Mouse (Mus musculus) natural killer cell, adult 2 months (primary cell): ENCODE data around the gene Calr.
A peak's percentile ranks its signal among the peaks of the same experiment; 100 is the strongest.
"Not testable (repeated sequence)": the region's sequence is repeated elsewhere in the genome, so short reads cannot be mapped to it uniquely, and the experiment has no call there.

ENCODE experiments used
- DNase-seq, 2 experiments: peaks; one replicate each; pipeline ENCODE4 v3.0.0; 2022; ENCODE audit warnings: low spot score in 2 of 2

The Calr gene

DNA sequence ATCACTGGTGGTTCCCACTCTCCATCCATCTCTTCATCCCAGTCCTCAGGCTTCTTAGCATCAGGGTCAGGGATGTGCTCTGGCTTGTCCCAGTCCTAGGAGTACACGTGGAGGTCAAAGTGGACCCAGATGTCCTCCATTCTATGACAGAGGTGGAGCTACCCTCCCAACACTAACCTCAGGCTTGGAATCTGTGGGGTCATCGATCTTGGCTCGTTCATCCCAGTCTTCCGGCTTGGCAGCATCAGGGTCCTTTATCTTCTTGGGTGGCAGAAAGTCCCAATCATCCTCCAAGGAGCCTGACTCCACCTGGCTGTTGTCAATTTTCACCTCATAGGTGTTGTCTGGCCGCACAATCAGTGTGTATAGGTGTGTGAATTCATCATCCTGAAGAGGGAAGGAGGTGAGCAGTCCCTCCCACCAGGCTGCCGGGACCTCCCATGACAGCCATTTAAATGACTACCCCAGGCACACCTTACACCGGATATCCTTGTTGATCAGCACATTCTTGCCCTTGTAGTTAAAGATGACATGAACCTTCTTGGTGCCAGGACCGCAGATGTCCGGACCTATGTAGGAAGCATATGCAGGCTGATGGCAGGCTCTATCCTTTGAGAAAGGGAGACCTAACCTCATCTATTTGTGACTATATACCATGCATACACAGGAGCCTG is 2.2 kb downstream of the Calr start:
- no peak for DNase-seq

DNA sequence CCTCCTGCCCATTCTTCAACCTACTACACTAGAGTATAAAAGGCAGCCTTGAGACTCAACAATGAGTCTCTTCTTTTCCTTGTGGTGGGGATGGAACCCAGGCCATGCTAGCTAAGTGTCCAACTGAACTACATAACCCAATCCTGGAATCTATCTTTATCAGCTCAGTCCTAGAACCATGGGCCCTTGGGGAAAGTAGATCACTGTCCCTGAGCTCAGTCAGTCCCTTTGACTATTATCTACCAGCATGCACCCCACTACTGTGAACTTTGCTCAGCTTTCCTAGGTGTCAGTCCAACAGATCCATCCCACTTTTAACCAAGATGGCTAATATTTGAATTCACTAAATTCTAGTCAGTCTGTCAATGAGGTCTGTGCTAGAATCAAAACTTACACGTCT is 5.2 kb downstream of the Calr start:
- no peak for DNase-seq

DNA sequence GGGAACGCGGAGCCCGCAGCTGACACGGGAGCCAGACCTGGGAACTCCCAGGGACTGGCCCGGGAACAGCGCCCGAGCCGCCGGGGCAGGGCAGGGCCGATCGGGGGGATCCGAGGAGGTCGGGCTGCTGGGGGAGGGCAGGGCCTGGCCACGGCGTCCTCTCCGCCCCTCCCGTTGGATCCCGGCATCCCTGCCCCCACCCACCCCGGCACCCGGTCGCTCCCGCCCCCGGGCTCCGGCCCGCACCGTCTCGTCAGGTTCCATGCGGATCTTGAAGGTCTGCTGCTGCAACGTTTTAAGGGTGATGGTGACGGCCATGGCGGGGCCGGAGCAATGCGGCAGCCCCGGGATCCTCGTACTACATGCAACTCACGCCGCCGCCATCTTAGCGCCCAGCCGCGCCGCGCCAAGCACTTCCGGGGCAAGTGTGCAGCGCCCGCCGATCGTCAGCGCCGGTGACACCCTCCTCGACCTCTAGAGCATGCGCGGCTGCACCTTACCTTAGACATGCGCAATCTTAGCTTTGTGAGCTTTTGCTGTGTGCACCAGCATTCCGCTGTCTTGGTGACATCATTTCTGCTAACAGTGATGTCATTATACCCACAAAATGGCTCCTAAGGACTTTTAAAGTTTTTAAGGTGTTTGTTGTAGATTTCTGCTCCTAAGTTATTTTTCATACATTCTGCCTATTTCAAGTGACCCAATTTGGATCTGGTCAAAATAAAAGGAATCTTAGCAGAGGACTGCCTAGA is 6.3 kb downstream of the Calr start, which contains the start of gene Rad23a:
Gene Rad23a, minus strand, starts transcription at position 418 of the 752 bp plus-strand sequence.
- peak; percentile 92 to 93 for DNase-seq

DNA sequence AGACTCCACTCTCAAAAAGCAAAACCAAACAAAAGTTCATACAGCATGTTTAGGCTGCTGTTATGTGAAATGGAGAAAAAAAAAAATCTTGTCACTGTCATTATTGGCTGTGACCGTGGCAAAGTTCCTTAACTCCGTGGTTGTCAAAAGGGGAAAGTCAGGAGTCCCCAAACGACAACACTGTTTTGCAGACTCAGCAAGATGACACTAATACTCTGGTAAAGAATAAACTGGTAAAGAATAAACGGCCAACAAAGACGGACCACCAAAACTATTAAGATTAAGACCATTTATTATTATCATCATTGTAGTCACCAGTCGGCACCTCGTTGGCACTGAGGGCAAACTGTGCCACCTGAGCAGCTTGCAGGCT is 6.9 kb downstream of the Calr start:
- DNase-seq: no peak

DNA sequence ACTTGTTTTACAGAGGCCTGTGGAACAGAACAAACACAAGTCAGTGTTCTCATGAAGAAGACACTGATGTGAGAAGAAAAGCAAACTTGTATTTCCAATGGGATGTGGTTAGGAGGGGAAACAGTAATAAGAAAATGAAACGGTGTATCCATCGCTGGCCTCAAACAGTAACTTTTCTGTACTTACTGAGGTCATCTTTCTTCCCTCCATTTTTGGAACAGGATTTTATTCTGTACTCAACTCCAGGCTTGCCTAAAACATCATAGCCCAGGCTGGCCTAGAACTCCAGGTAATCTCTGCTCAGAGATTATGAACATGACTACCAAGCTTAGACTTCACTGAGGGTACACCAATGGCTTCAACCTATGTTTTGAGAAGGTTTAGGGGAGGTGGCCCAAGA is 7.3 kb downstream of the Calr start:
- no peak for DNase-seq

DNA sequence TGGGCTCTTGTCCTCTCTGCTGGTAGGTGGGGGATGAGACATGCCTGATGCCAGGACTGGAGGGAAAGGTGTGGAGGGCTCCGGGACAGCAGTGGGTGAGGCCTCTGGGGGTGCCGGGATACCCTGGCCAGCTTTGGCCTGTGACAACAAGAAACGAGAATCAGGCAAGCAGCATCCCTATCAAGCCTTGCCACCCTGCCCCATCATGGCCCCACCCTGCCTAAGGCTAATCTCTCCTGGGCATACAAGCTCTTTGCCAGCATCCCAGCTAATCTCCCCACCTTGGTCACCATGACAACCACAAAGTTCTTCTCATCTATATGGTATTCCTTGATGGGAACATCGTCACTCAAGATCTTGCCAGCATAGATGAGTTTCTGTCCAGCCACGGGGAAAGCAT is 8.2 kb downstream of the Calr start:
- no peak for DNase-seq

DNA sequence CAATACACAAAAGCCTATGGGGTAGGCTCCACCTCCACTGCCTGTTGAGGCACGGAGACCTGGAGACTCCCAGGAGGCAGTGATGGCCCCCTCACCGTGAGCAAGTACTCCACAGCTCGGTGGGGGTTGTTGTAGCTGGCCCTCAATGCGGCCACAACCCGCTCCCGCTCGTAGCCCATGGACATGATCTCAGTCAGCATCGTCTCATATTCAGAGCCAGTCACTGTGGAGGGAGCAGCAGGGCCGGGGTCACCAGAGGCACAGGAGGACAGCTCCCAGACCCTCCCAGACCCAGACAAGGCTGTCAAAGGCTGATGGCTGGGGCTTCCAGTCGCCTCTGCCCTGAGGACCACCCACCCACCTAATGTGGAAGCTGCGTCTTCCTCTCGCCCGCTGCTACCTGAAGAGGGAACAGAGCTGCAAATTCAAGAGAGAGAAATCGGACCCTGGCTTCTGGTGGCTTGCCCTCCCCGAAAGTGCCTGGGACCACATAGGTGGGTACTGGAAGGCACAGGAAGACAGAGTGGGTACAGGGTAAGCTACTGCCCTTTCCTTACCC is 8.7 kb downstream of the Calr start:
- no peak for DNase-seq

DNA sequence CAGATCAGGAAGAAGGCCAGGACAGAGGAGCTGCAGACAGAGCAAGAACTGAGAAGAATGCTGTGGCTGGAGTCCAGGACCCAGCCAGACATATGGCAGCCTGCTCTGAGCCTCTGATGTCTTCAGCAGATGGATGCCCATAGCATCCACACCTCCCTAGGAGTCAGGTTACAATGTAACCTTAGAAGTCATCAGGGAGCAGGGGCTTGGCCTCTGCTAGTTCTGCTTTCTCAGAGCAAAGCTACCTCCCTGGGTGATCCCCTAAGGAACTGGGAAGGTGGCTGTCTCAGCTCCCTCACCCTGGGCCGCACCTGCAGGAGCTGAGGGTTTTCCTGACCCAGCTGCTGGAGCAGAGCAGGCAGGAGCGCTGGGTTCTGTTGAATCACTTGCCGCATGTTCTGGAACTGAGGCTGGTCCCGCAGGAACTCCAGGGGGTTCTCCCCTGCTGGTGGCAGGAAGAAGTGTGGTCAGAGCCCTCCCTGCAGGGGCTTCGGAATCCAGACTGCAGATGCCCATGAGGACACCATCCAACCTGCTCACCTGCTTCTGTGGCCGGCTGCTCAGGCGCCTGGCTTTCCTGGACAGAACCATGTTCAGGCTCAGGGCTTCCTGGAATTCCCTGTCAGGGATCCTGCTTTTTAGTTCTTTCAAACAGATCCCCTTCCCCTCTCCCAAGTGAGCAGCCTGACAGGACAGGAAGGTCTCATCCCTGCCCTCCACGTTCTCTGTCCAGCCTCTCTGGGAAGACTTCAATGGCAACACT is 9.4 kb downstream of the Calr start:
- DNase-seq: no peak

DNA sequence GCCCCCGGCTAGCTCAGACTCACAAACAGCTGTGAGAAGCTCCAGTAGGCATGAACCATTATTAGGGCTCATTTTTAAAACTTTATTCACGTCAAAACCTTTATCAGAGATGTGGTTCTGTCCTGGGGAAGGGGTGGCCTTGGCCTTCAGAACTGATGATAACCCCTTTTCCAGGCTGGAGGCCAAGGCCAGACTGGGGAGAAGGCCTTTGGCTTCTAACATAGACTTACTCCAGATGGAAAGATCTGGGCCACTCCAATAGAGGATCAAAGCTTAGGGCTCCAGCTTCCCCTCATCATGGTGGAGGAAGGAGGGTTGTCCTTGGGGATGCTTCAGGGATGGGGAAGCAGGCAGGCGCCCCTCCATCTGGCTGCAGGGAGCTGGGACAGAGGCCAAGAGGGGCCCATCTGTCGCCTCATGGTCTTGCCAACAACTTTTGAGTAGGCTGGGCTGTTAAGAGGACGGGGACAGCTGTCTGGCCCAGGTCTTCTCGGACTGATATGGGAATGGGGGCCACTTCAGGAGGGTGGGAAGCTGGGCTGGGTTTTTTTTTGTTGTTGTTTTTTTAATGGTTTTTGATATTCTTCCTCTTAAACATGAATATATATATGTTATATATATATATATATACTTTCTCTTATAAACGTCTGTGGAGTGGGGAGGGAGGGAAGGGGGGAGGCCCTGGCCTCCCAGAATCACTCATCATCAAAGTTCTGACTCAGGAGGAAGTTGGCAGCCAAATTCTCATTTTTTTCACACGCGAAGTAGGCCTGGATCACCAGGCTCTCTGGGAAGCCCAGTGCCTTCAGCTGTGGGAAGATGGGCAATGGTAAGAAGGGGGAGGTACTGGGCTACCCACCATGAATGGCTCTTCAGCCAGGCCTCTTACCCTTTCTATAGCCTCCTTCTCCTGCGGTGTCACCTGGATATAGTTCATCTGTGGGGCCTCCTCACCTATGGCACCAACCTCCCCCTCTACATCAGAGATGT is 11.6 kb downstream of the Calr start:
- no peak for DNase-seq

DNA sequence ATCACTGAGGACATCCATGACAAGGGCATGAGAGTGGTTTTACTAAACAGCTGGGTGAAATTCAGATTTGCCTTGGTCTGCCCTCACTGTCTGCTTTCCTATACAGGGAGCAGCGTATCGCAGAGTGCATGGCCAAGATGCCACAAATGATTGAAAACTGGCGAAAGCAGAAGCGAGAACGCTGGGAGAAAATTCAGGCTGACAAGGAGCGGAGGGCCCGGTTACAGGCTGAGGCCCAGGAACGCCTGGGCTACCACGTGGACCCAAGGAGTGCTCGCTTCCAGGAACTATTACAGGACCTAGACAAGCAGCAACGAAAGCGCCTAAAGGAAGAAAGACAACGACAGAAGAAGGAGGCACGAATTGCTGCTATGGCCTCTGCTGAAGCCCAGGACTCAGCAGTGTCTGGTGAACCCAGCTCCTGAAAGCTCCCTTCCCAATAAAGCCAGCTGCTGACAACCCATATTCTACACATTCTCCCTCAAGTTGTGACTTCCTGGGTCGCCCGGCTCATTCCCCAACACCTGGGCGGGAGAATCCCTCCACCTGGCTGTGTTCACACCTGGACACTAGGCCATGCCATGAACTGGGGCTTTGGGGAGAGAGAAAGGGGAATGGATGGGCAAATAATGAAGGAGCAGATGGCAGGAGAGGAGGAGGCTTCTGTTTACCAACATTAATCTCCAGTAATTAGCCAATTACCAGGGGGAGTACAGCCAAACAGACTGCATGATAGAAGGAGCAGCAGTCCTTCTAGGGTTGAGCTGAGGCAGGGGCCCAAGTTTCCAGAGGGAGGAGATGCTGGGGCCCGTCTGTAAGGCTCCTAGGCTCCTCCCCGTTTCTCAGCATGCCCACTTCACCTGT is 12.5 kb downstream of the Calr start:
- no peak for DNase-seq

DNA sequence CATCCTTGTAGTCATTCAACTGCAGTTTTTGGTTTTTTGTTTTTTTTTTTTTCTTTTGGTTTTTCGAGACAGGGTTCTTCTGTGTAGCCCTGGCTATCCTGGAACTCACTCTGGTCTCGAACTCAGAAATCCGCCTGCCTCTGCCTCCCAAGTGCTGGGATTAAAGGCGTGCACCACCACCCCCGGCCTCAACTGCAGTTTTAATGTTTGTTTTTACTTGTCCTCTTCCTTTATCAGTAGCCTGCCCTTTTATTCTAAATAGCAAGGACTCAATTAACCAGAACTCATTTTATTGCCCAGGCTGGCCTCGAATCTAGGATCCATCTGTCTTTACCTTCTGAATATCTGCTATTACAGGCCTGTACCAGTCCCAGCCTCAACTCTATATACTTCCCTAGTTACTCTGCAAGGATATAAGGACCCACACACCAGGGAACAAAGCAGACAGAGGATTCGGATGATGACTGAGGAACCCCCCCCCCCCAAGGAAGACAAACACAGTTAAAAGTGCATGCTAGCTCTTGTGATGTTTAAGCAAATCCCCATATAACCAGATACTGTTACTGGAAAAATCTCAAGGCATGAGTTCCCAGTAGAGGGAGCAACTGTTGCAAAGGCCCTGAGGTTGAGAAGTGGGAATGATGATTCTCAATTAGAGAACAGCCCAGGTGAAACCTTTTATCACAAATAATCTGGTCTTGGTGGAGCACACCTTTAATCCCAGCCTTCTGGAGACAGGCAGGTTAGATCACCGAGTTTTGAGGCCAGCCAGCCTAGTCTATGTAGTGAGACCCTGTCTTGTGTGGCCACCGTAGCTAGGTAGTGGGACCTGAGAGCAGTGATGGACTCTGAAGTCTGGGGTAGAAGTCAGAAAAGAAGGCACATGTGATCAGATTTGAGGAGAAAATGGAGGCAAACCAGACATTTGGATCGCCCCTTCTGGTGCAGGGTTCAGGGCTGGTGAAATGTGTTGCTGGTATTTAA is 13.7 kb downstream of the Calr start:
- no peak for DNase-seq

DNA sequence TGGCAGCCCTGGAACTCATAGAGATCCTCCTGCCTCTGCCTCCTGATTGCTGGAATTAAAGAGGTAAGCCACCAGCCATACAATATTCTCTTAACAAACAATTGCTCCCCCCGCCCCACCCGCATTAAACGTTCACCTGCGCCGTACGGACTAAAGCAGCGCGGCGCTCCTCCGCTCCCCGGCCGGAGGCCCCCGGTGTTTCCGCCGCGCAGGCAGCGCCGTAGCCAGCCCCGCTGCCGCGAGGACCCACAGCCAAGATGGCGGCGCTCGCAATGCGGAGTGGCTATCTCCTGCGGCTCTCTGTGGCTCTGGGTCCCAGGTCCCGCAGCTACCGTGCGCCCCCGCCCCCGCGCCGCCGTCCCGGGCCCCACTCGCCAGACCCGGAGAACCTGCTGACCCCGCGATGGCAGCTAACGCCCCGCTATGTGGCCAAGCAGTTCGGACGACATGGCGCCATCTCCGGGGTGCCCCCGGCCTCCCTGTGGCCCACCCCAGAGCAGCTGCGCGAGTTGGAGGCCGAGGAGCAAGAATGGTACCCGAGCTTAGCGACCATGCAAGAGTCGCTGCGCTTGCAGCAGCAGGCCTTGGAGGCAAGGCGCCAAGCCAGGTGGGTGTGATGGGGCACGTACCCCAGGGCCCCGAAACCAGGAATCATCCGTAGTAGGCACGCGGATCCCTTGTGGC is 14.6 kb downstream of the Calr start:
- peak; percentile 72 to 78 for DNase-seq

DNA sequence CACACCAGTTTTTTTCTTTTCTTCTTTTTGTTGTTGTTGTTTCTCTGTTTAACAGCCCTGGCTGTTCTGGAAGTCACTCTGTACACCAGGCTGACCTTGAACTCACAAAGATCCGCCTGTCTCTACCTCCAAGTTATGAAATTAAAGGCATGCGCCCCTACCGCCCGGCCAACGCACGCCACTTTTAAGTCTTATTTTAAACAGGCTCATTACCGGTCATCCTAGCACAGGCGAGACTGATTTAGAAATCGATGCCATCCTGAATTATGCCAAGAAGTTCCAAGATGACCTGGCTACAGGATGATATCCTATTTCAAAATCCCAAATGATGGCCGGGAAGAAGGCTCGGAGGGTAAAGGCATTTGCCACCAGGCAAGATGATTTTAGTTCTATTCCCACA is 15.2 kb downstream of the Calr start, which contains the start of gene Gadd45gip1:
Gene Gadd45gip1, plus strand, starts transcription at position 33 of the 400 bp plus-strand sequence.
- DNase-seq: peak; percentile 68 to 79

DNA sequence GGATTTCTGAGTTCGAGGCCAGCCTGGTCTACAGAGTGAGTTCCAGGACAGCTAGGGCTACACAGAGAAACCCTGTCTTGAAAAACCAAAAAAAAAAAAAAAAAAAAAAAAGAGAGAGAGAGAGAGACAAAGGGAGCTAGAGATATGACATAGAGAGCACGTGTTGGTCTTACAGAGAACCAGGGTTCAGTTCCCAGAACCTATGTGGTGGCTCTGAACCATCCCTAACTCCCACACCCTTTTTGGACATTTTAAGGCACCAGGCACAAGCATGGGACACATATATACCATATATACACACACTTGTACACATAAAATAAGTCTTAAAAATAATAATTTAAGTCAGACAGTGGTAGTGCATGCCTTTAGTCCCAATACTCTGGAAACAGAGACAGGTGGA is 20.2 kb downstream of the Calr start:
- DNase-seq: not testable (repeated sequence)

DNA sequence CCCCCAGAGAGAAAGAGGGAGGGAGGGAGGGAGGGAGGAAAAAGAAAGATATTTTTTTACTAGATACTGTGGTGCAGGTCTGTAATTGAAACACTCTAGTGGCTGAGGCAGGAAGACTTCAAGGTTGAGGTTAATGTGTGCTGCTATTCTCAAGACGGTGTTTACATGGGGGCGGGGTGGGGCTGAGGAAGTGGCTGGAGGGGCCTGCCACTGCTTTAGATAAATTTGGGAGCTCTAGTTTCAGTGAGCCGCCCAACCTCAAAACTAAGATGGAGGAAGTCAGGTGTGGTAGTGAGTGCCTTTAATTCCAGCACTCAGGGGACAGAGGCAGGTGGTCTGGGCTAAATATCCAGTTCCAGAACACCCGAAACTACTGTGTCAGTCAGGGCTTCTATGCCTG is 21.1 kb downstream of the Calr start:
- DNase-seq: peak; percentile 27 to 42

DNA sequence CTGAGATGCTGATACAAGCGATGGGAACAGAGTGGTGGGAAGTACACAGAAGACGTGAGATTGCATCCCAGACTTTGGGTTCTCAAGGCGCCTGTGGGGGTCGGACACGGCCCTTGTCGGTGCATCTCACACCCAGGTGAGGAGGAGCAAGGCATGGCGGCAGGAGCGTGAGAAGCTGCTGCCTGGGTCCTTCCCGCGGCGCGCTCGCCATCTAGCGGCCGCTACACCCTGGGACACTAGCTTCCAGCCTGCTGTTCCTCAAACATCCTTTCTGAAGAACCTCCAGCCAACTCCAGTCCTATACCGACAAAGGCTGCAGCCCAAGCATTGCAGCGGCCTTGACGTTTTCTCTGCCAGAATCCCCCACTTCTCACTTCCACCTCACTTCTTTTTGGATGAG is 23.1 kb downstream of the Calr start:
- peak in 1 of 2 experiments; percentile 60 for DNase-seq

DNA sequence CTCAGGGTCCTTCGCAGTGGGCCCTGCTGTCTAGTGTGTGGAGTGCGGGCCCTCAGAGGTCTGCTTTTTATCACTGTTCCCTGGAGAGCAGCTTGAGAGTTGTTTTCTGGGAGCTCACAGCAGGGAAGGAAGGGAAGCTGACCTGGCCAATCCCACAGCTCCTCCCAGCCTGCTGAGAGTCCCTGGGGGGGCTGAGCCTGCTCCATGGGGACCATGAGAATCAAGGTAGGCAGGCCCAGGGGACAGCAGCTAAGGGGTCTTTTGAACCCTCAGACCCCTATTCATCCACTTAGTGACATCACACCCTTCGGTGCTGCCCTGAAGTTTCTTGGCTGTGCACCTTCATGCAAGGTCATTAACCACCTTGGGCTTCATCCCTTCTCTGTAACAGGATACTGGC is 24.0 kb downstream of the Calr start, which contains the start of gene Dand5:
Gene Dand5, minus strand, starts transcription at position 101 of the 400 bp plus-strand sequence.
- no peak for DNase-seq

DNA sequence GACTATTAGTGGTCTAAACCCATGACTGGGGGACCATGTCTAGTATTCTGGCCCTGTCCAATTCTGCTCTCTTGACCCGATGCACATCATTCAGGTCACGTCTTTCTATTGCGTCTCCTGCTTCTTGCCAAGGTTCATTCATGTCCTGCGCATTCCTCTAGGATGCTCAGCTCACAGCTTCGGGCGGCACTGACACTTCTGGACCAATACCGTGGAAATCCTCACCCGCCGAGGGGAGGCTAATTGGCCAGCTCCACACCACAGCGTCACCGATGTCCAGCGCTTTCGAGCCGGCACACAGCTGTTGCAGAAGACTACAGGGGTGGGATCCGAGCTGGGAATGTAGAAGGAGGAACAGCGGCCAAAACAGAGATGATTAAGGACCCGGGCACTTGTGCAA is 30.6 kb downstream of the Calr start:
- DNase-seq: no peak
